Mouse (Mus musculus): Measurements from ENCODE around the gene Slc27a2. TPM values are rescaled to one million over a fixed set of nuclear protein-coding genes. Genes with fewer than 3 reads are reported as not detected.

Slc27a2 gene
- 6.6 and 9.4 TPM in 2 replicates for polyA plus RNA-seq (2012; rRNA removed)

- WGBS = 2% methylated on average over 61 of the region's 61 CpGs
- H3K4me3 ChIP-seq (replicated peaks; ENCODE audit: insufficient read depth, low read depth, low read length) = peak within 1 kb of the TSS; percentile 39
- no peak for TF ChIP-seq CTCF (IDR thresholded peaks at IDR 0.05; ENCODE audit: borderline replicate concordance, insufficient read depth, low read depth, low read length)
- DNase-seq = peak; percentile 5 to 20
- H3K27me3 ChIP-seq (ENCODE audit: control insufficient read depth, insufficient read depth, low read length) = no peaks in the 10 kb centered on the region; the same call in 1 of the 2 replicates
- H3K27ac ChIP-seq (ENCODE audit: insufficient read depth, low read length) = no peak within 1 kb of the TSS
- H3K4me1 ChIP-seq (ENCODE audit: control insufficient read depth, insufficient read depth, low read length) = 0 out of 2 replicates have a peak, but pooled peaks cover 2% of the 10 kb centered on the region
These were observed at the start of gene Slc27a2 for GRCm38 (mm10) chr2:126552357-126553290. TSS of gene Slc27a2 (plus strand) at chr2:126552407.

DNA sequence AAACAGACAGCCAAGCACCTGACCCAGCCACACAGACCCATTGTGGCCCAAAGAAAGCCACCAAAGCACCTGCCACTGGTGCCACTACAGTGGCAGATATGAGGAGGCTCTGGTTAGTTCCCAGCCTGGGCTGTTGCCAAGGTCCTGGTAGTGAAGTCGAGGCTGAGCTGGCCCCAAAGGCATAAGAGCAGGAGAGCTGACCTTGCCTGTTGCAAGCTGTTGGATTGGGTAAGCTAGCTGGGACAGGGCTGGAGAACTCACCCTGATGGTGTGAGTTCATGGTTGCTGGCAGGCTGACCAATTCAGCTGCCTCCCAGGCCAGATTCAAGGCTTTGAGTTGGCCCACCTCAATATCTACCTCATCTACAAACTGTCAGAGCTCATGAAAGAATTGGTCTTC, 47.1 kb upstream of the Slc27a2 start:
- no peak overlapping the region for H3K4me3 ChIP-seq (replicated peaks; ENCODE audit: insufficient read depth, low read depth, low read length)
- H3K4me1 ChIP-seq (ENCODE audit: control insufficient read depth, insufficient read depth, low read length) = no peaks in the 10 kb centered on the region
- no peak overlapping the region for H3K27ac ChIP-seq (ENCODE audit: insufficient read depth, low read length)
- no peak for DNase-seq
- TF ChIP-seq CTCF (IDR thresholded peaks at IDR 0.05; ENCODE audit: borderline replicate concordance, insufficient read depth, low read depth, low read length) (no peak), POLR2A (IDR thresholded peaks at IDR 0.05; ENCODE audit: borderline replicate concordance, insufficient read depth, low read length) (no peak)
- WGBS = 17% methylated on average over 1 of the region's 1 CpGs
- H3K27me3 ChIP-seq (ENCODE audit: control insufficient read depth, insufficient read depth, low read length) = no peaks in the 10 kb centered on the region

DNA sequence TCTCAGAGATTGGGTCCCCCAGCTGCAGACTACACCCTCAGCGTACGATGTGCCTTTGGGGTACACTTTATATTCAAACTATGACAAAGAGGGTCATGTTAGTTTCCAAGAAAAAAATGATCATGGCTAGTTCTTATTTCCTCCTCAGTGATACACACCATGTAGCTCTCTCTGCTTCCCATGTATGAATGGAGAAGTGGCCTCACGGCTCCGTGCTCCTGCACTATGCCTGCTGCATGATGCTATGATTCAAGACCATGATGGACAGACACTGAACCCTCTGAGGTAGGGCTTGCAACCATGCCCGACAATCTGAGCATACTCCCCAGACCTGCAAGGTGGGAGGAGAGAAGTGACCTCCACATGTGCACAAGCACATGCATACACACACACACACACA, 44.7 kb upstream of the Slc27a2 start:
- 93% methylated on average over 5 of the region's 5 CpGs for WGBS
- DNase-seq = no peak

GRCm38 (mm10) chr2:126508228-126508627, 44.0 kb upstream of the Slc27a2 start:
- H3K27ac ChIP-seq (ENCODE audit: insufficient read depth, low read length) = no peak overlapping the region
- TF ChIP-seq POLR2A (IDR thresholded peaks at IDR 0.05; ENCODE audit: borderline replicate concordance, insufficient read depth, low read length) (no peak), CTCF (IDR thresholded peaks at IDR 0.05; ENCODE audit: borderline replicate concordance, insufficient read depth, low read depth, low read length) (no peak)
- no peaks in the 10 kb centered on the region for H3K4me1 ChIP-seq (ENCODE audit: control insufficient read depth, insufficient read depth, low read length)
- H3K27me3 ChIP-seq (ENCODE audit: control insufficient read depth, insufficient read depth, low read length) = no peaks in the 10 kb centered on the region
- WGBS = 40% methylated on average over 1 of the region's 1 CpGs
- no peak for DNase-seq
- H3K4me3 ChIP-seq (replicated peaks; ENCODE audit: insufficient read depth, low read depth, low read length) = no peak overlapping the region

More for the DNA sequence above, 44.7 kb upstream of the Slc27a2 start:
- Histone ChIP-seq H3K4me1 (ENCODE audit: control insufficient read depth, insufficient read depth, low read length) (no peaks in the 10 kb centered on the region), H3K4me3 (replicated peaks; ENCODE audit: insufficient read depth, low read depth, low read length) (no peak overlapping the region), H3K27ac (ENCODE audit: insufficient read depth, low read length) (no peak overlapping the region), H3K27me3 (ENCODE audit: control insufficient read depth, insufficient read depth, low read length) (no peaks in the 10 kb centered on the region)
- TF ChIP-seq POLR2A (IDR thresholded peaks at IDR 0.05; ENCODE audit: borderline replicate concordance, insufficient read depth, low read length) = no peak
- TF ChIP-seq CTCF (IDR thresholded peaks at IDR 0.05; ENCODE audit: borderline replicate concordance, insufficient read depth, low read depth, low read length) = no peak

- WGBS = 75% methylated on average over 6 of the region's 6 CpGs
These were observed 37.0 kb upstream of the Slc27a2 start for GRCm38 (mm10) chr2:126515069-126515826.

DNA sequence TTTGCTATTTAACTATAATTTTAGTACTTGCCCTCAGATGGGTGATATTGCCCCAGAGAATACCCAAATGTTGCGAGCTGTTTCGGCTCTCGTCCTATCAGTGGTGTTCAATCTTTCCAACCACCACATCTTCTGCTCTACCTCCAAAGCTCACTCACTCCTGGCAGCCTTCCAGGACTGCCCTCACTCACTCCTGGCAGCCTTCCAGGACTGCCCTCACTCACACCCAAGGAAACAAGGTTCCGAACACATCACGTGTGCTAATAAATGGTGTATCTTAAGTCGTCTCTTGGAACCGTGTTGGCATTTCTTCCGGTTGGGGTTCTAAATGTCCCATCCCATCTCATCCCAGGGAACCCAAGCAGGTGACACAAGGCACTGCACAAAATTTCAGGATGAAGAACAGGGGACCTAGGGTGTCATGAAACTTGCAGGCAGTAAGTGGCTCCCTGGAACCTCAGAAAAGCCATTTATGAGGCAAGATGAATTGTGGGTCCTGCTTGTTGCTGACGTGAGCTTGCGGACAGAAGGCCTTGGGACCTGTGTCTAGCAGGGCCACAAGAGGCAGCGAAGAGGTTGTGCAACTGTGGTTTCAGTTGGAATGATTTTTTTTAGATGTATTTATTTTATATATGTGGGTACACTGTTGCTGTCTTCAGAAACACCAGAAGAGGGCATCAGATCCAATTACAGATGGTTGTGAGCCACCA, 32.2 kb upstream of the Slc27a2 start:
- Histone ChIP-seq H3K27me3 (ENCODE audit: control insufficient read depth, insufficient read depth, low read length) (no peaks in the 10 kb centered on the region; the same call in 1 of the 2 replicates), H3K4me1 (ENCODE audit: control insufficient read depth, insufficient read depth, low read length) (no peaks in the 10 kb centered on the region), H3K27ac (ENCODE audit: insufficient read depth, low read length) (no peak overlapping the region), H3K4me3 (replicated peaks; ENCODE audit: insufficient read depth, low read depth, low read length) (no peak overlapping the region)
- WGBS = 71% methylated on average over 11 of the region's 11 CpGs
- TF ChIP-seq CTCF (IDR thresholded peaks at IDR 0.05; ENCODE audit: borderline replicate concordance, insufficient read depth, low read depth, low read length) = no peak
- TF ChIP-seq POLR2A (IDR thresholded peaks at IDR 0.05; ENCODE audit: borderline replicate concordance, insufficient read depth, low read length) = no peak
- DNase-seq = peak in 1 of 2 experiments; percentile 3

More at GRCm38 (mm10) chr2:126515069-126515826, 37.0 kb upstream of the Slc27a2 start:
- H3K27me3 ChIP-seq (ENCODE audit: control insufficient read depth, insufficient read depth, low read length) = no peaks in the 10 kb centered on the region; the same call in 1 of the 2 replicates
- no peaks in the 10 kb centered on the region for H3K4me1 ChIP-seq (ENCODE audit: control insufficient read depth, insufficient read depth, low read length)
- DNase-seq = no peak
- TF ChIP-seq CTCF (IDR thresholded peaks at IDR 0.05; ENCODE audit: borderline replicate concordance, insufficient read depth, low read depth, low read length) (no peak), POLR2A (IDR thresholded peaks at IDR 0.05; ENCODE audit: borderline replicate concordance, insufficient read depth, low read length) (no peak)
- H3K4me3 ChIP-seq (replicated peaks; ENCODE audit: insufficient read depth, low read depth, low read length) = no peak overlapping the region
- H3K27ac ChIP-seq (ENCODE audit: insufficient read depth, low read length) = no peak overlapping the region

DNA sequence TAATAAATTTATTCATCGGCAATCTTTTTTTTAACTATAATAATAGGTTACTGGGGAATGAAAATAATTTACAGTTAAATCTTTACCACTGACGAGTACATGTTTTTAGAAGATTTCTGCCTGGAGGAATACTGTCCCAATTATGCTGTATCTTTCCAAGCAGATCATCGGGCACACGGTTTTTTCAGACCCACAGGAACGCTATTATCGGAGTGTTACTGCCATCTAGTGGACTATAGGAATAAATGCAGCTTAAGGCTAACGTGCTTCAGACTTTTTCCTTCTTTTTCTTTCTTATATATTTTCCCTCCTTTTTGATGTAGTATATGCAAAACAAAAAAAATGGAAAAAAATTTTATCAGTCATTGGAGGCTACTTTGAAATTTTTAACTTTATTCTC, 31.4 kb upstream of the Slc27a2 start:
- H3K4me3 ChIP-seq (replicated peaks; ENCODE audit: insufficient read depth, low read depth, low read length) = no peak overlapping the region
- 15% methylated on average over 7 of the region's 7 CpGs for WGBS
- H3K27me3 ChIP-seq (ENCODE audit: control insufficient read depth, insufficient read depth, low read length) = no peaks in the 10 kb centered on the region; the same call in 1 of the 2 replicates
- peak; percentile 32; the same call in 1 of the 2 replicates for TF ChIP-seq CTCF (IDR thresholded peaks at IDR 0.05; ENCODE audit: borderline replicate concordance, insufficient read depth, low read depth, low read length)
- TF ChIP-seq POLR2A (IDR thresholded peaks at IDR 0.05; ENCODE audit: borderline replicate concordance, insufficient read depth, low read length) = no peak
- peak in 1 of 2 experiments; percentile 28 for DNase-seq
- H3K27ac ChIP-seq (ENCODE audit: insufficient read depth, low read length) = no peak overlapping the region
- H3K4me1 ChIP-seq (ENCODE audit: control insufficient read depth, insufficient read depth, low read length) = no peaks in the 10 kb centered on the region
